Mouse (Mus musculus) left cerebral cortex, adult 9 months (tissue): Measurements from ENCODE around the gene Dhx16.
"Not testable (repeated sequence)": the region's sequence is repeated elsewhere in the genome, so short reads cannot be mapped to it uniquely, and the experiment has no call there.

Experiments used
- DNase-seq, 2 experiments: peaks; one replicate each; pipeline ENCODE4 v3.0.0; 2022; ENCODE audit warnings: low spot score in 2 of 2

Gene Dhx16

DNA sequence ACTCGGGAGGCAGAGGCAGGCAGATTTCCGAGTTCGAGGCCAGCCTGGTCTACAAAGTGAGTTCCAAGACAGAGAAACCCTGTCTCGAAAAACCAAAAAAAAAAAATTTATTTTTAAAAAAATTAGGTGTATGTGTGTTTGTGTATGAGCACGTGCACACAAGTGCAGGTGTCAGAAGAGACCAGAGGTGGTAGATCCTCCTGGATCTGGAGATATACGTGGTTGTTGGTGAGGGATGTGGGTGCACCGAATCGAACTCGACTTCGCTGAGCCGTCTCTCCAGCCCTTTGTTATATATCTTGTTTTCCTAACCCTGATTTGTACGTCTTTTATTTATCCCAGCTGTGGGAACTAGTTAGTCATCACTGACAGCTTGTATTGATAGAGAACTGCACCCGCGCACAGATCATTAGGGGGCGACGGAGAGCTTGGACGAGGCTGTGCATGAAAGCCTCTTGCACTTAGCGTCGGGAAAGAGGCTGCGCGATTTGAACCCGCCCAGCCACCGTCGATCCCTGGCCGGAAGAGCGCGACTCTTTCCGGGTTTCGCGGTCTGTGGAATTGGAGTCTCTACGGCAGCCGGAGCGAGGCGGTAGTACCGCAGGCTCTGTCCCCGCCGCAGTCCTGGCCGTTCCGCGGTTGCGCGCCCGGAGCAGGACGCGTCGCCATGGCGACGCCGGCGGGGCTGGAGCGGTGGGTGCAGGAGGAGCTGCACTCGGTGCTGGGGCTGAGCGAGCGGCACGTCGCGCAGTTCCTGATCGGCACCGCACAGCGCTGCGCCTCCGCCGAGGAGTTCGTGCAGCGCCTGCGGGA, at the start of gene Dhx16:
Gene Dhx16 (plus strand): TSS at position 575 of the 813 bp plus-strand sequence.
- DNase-seq: peak; percentile 84 to 96

DNA sequence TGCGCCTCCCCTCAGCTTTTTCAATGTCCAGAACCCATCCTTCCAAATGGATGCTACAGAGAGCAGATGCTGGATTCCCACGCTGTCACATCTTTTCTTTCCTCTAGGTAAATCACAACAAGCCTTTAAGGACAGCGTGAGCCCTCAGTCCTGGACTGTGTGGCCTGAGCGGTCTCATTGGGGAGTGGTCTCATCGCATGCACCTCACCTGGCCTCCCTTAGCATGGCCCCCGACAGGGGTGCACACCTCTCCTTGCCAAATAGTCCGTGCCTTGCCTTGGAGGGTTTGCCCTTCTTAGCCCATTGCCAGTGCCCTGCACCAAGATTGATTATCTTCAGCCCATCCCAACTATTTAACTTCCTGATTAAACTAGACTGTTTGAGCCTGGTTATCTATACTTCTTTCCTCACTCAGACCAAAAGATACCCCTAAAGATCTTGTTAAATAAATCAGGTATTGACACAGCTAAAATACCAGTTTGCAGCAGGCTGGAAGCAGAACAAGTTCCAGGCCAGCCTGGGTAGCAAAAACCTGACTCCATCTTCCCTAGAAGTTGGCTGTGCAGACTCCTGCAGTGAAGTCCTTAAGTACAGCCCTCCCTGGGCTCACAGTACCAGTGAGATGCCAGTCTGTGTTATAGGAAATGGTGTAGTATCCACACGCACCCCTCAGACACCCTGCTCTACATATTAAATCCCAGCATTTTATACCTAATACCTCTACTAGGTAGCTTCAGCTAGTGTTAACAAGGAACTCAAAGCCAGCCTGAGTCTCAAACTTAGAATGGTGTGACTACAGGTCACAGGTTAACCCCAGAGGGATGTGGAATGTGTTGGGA, 47.0 kb upstream of the Dhx16 start:
- no peak for DNase-seq

DNA sequence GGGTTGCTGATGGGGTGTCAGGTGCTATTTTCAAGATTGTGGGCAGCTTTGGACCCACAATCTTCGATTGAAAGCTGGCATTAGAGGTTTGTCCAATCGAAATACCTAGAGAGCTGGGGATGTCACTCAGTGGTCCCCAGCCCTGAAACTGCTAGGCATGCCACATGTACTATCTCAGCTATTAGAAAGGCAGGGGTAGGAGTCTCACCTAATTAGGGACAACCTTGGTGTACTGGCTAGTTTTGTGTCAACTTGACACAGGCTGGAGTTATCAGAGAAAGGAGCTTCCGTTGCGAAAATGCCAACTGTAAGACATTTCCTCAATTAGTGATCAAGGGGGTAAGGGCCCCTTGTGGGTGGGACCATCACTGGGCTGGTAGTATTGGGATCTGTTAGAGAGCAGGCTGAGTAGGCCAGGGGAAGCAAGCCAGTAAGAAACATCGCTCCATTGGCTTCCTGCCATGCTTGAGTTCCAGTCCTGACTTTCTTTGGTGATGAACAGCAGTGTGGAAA, 46.3 kb upstream of the Dhx16 start:
- DNase-seq: no peak

DNA sequence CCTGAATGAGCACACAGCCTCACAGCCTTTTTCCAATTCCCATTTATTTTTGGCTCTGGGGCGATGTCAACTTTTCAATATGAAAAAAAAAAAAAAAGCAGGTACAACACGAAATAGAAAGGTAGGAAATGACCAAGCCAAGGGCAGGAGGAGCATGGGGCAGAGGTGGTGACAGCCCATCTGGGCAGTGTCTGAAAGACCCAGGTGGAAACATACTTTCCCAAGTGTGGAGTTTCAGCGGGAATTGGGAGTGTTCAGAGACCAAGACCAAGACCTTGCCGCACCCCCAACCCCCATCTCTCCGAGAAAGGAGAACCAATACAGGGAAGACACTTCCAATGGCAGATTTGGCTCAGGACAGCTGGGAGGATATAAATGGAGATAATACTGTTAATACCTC, 45.7 kb upstream of the Dhx16 start:
- no peak for DNase-seq

DNA sequence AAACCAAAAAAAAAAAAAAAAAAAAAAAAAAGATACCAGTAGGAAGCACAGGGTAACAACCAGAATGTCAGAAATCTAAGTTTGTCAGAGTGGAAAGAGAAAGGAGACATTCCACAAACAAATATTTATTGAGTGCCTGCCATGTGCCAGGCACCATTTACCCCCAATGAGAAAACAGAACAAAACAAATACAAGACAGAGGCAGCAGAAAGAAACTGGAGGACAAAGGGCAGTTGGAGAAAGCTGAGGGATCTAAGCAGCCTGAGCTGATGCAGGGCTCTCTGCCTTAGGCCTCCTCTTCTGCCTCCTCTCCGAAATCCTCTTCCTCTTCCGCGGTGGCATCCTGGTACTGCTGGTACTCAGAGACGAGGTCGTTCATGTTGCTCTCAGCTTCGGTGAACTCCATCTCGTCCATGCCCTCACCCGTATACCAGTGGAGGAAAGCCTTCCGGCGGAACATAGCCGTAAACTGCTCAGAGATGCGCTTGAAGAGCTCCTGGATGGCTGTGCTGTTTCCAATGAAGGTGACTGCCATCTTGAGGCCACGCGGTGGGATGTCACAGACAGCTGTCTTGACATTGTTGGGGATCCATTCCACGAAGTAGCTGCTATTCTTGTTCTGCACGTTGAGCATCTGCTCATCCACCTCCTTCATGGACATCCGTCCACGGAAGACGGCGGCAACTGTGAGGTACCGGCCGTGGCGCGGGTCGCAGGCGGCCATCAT, 44.8 kb upstream of the Dhx16 start:
- peak in 1 of 2 experiments; percentile 48 for DNase-seq

DNA sequence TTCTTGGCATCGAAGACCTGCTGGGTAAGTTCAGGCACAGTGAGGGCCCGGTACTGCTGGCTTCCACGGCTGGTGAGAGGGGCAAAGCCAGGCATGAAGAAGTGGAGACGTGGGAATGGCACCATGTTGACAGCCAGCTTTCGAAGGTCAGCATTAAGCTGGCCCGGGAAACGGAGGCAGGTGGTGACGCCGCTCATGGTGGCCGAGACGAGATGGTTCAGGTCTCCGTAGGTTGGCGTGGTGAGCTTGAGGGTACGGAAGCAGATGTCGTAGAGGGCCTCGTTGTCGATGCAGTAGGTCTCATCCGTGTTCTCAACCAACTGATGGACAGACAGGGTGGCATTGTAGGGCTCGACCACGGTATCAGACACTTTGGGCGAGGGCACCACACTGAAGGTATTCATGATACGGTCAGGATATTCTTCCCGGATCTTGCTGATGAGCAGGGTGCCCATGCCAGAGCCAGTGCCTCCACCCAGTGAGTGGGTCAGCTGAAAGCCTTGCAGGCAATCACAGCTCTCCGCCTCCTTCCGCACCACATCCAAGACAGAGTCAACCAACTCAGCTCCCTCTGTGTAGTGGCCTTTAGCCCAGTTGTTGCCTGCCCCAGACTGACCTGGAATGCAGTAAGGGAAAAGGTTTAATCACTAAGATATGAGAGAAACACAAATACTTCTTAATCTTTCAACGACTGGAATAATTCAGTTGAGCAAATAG, 44.0 kb upstream of the Dhx16 start:
- peak in 1 of 2 experiments; percentile 29 for DNase-seq

DNA sequence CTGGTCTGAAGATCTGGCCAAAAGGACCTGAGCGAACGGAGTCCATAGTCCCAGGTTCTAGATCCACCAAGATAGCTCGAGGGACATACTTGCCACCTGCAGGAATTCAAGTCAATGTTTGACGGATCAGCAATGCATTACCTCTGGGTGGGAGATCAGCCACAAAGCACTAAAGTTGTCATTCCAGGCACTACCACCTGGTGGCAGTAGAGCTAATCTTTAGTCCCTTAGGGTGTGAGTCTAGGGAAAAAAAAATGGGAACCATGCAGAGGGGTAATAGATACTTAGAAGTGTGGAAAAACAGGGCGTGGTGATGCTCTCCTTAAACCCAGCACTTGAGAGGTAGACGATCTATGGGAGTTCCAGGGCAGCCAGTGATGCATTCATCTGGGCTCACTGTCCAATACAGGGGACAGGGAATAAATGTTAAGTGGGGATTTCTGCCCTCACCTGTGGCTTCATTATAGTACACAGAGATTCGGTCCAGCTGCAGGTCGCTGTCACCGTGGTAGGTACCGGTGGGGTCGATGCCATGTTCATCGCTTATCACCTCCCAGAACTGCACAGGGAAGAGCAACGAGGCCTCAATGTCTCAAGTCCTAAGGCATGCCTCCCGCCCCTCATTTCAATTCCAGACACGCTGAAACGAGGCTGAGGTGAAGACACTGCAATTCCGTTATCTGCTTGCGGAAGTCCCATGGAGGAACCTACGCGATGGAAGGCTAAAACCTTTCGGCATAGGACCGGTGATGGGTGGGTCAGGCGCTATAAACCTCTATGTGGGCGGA, 43.2 kb upstream of the Dhx16 start:
- peak in 1 of 2 experiments; percentile 95 for DNase-seq

DNA sequence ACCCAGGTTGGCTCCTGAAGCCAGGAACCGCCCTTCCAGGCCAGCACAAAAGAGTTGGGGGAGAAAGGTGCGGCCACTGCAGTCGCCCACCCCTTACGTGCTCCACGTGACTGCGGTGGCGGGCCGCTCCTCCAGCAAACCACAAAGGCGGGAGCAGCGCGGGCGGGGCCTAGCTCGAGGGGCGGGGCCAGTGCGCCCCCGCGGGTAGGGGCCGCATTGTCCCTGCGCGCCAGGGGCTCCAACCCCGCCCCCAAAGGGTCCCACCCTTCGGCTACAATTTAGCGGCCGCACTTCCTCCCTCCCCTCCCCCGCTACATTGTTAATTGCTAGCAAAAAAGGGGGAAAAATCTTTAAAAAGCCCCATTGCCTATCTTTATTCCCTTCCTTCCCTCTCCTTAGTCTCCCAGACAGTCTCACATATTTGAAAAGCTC, 42.6 kb upstream of the Dhx16 start:
- DNase-seq: peak in 1 of 2 experiments; percentile 84

DNA sequence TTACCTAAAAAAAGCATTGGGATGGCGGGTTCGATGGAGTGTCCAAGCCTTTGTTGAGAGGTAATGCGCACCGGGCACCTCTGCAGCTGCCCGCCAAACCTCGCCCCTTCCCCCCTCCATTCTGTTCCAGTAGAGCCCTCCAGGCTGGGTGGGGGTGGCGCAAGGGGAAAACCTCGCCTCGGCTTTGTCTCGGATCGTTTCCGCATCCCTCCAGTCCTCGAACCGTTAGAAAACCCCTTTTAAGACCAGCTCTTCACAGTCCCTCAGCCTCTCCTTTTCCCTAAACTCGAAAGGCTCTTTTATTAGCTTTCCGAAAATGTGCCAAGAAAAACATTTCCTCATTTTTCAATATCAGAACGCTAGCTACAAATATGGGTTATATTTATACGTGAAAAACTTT, 42.1 kb upstream of the Dhx16 start:
- peak in 1 of 2 experiments; percentile 41 for DNase-seq

DNA sequence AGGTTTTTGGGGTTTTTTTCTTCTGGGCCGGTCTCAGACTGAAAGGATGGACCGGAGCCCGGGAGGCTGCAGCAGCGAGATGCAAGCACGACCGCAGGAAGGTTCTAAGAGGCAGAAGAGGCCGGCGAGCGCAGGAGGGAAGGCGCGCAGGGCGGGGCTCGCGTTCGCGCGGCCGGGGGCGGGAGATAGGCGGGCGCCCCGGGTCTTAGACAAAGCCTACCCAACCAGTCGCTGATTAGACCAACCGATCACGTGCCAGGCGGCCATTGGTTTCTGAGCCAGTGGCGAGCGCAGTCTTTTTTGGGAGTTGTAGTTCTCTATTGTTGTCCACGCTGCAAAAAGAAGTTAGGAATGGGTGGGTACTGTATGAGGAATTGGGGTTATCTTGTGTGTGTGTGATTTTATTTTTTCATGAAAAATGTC, 41.5 kb upstream of the Dhx16 start, which contains the start of gene Tubb5:
Gene Tubb5 (minus strand): TSS at position 185 of the 423 bp plus-strand sequence.
- peak; percentile 91 to 97 for DNase-seq

DNA sequence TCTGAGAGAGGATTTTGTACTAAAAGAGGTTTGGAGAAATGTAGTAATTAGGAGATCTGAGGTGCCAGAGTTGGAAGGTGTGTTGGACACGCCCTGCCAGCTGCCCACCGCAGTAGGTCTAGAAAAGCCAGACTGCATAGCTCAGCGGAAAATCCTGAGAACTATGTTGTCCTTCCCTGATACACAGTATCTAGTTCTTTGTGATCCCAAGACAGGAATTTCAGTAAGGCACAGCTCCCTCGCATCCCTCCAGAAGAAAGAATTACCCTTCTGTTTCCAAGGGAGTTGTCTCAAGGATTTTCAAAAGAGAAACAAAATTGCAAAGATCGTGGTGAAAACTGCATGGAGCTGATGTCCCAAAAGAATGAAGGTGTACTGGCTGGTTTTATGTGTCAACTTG, 41.0 kb upstream of the Dhx16 start:
- no peak for DNase-seq

DNA sequence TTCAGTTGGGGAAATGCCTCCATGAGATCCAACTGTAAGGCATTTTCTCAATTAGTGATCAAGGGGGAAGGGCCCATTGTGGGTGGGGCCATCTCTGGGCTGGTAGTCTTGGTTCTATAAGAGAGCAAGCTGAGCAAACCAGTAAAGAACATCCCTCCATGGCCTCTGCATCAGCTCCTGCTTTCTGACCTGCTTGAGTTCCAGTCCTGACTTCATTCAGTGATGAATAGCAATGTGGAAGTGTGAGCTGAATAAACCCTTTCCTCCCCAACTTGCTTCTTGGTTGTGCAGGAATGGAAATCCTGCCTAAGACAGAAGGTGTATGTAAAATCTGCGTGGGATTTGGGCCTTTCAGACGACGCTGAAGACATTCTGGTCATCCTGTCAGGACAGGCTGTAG, 40.6 kb upstream of the Dhx16 start:
- not testable (repeated sequence) for DNase-seq

DNA sequence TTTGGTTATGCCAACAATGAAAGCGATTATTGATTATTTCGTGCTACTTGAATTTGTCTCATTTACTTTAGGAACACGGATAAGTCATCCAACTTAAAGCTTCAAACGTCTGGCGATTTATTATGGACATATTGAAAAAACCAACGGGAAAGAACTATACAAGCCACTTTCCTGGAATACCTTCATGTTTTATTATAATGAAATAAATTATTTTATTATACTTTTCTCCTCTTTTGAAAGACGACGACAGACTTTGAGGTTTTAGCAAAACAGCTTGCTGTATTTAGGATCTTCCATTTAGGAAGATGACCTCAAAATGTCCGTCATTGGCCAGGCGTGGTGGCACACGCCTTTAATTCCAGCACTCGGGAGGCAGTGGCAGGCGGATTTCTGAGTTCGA, 39.1 kb upstream of the Dhx16 start:
- DNase-seq: no peak

DNA sequence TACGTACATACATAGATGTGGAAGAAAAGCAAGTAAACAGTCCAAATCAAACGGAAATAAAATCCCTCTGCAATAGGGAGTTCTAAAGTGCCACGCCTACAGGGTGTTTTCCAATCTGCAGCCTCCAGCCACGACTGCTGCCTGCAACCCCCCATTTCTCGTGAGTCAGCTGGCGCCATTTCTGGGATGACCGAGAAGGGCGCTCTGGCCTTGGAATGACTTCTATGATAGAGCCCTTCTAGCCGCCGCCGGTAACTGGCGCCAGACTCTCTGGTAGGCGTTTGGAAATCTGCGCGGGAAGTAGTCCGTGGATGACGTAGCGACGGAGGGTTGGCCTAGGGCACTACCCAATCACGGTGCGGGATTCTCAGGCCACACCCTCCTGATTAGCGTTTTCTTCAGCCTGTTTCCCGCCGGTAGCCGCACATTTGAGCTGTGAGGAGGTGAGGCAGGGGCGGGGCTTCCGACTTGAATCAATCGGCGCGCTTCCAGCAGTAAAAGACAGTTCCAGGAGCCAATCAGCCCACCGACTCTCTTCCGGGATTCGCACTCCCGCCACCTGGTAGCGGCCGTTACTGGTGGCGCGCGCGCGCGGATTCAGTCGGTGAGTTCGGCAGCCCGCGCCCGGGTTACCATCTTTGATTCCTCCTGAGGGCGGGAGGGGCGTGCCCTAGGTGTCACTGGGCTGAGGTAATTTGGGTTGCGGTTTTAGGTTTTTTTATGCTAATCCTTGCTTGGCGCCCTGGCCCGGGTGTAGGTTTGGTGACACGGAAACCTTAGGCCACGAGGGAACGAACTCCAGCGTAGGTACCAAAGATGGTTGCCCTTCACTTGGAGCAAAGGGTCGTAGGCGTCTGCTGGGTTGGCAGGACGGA, 38.3 kb upstream of the Dhx16 start, which contains the start of gene Mdc1:
Gene Mdc1 (plus strand): TSS at position 440 of the 875 bp plus-strand sequence.
- DNase-seq: peak; percentile 99 to 100

DNA sequence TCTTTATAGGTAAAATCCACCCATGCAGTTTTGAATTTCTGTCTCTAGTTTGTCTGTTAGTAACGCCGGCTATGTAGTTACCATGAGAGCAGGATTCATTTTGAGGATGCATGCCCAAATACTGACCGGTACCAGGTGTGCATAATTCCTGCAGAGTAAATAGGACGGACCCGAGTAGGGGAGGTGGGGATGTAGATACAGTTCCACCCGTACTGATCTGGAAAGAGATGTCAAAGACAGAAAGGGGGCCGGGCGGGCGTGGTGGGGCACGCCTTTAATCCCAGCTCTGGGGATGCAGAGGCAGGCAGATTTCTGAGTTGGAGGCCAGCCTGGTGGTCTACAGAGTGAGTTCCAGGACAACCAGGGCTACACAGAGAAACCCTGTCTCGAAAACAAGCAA, 37.6 kb upstream of the Dhx16 start:
- no peak for DNase-seq

DNA sequence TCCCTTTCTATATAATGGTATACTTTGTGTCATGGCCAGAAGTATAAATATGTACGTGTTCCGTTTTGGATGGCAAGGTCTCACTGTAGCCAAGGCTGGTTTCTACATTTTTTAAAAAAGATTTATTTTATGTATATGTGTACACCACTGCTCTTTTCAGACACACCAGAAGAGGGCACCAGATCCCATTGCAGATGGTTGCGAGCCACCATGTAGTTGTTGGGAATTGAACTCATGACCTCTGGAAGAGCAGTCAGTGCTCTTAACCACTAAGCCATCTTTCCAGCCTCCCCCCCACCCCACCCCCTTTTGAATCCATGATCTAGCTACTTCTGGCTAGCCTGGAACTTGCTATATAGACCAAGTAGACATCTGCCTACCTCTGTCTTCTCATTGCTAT, 36.1 kb upstream of the Dhx16 start:
- no peak for DNase-seq

DNA sequence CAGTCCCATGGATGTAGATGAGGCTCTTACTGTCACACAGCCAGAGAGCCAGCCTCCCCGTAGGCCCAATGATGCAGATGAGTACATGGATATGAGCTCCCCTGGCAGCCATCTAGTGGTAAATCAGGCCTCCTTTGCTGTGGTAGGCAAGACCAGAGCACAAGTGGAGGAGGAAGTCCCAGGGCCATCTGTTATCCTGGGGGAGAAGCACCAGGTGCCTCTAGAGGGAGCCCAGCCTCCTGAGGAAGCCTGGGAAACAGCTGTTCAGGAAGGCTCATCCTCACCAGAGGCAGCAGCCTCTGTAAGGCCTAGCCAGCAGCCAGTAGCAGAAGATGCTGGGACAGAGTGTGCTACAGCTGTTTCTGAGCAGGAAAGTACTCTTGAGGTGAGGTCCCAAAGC, 31.5 kb upstream of the Dhx16 start:
- peak in 1 of 2 experiments; percentile 65 for DNase-seq

DNA sequence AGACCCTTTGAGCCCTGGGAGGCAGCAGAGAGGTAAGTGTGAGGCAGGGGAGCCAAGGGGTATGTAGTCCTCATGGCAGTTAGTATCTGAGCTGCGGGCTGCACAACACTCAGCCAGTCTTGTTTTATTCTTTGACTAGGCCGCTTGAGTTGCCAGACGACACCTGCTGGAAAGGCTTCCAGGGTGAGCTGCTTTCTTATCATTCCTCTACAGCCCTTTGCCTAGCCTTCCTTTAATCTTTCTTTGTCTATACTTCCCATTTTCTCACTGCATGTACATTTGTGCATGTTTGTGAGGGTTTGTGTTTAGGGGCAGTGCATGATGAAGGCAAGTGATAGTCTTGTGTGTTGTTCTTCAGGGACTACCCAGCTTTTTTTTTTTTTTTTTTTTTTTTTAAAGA, 28.6 kb upstream of the Dhx16 start:
- DNase-seq: no peak

DNA sequence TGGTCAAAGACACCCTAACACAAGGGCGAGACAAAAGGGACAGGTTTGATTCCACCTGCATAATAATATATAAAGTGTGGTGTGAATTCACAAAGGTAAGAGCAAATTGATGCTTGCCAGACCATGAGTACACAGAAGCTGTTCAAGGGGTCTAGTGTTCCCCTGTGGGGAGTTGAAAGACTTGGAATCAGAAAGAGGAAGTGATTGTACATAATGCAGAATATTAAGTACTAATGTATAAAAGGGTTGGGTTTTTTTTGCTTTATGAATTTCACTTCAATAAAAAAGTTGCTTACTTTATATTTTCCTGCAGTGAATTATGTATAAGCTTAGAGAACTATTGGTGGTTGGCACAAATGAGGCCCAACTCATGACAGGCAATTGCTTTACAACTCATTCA, 20.2 kb upstream of the Dhx16 start:
- no peak for DNase-seq
